In genomic region chr4:148491448-148491847, GRCm38 (mm10) we compare ENCODE assay signal across 13 mouse cellular contexts. TPM values are rescaled to one million over a fixed set of nuclear protein-coding genes. Genes with fewer than 3 reads are reported as not detected.
DNase-seq lines count a peak whose midpoint lies in the region; ATAC-seq and TF ChIP-seq lines count a peak whose summit lies in the region.
"Had no signal": no experiment of that assay in that cellular context is flagged by ENCODE, and none has a peak within 500 bp of the region (broad histone marks: within the 10 kb centered on the region; RNA-seq: fewer than 3 reads in every experiment).

No protein-coding gene starts in this region.

- H3K9me3 ChIP-seq in heart, embryonic 12.5 days (replicated peaks): no peaks in the 10 kb centered on the region
- H3K9me3 ChIP-seq: heart, embryonic 15.5 days; hindbrain, embryonic 15.5 days had no signal

- no peaks in the 10 kb centered on the region for H3K27me3 ChIP-seq in heart, adult 2 months (ENCODE audit: control insufficient read depth, insufficient read depth, low read length)
- H3K27me3 ChIP-seq in heart, embryonic 12.5 days (replicated peaks): no peaks in the 10 kb centered on the region
- H3K27me3 ChIP-seq: CH12.LX; heart, embryonic 15.5 days; hindbrain, embryonic 15.5 days had no signal

- H3K4me2 ChIP-seq in heart, embryonic 12.5 days: no peak overlapping the region
- H3K4me2 ChIP-seq: heart, embryonic 15.5 days; hindbrain, embryonic 15.5 days; midbrain, embryonic 11.5 days had no signal

- H3K36me3 ChIP-seq in heart, adult 2 months (ENCODE audit: control insufficient read depth, insufficient read depth, low read length): no peaks in the 10 kb centered on the region
- H3K36me3 ChIP-seq in heart, embryonic 12.5 days: peaks cover 76% of the 10 kb centered on the region

- intact Hi-C loops in heart, adult 2 months (cut with DNase I): loop anchor here (5.0 kb wide), 1 partner anchor 111 kb away; the partner anchor contains the start of gene Masp2

- 69% methylated on average over 7 of the region's 7 CpGs for WGBS in heart, adult 2 months
- WGBS in heart, embryonic 12.5 days: 82% methylated on average over 7 of the region's 7 CpGs
- 52% methylated on average over 7 of the region's 7 CpGs for WGBS in olfactory bulb, adult 2 months

- no peak for ATAC-seq in heart, embryonic 12.5 days (ENCODE audit: insufficient number of reproducible peaks, low FRiP score)

- no peak overlapping the region for H3K9ac ChIP-seq in heart, adult 2 months (ENCODE audit: low read depth, low read length)
- no peak overlapping the region for H3K9ac ChIP-seq in heart, embryonic 12.5 days
- H3K9ac ChIP-seq: heart, embryonic 15.5 days; hindbrain, embryonic 15.5 days had no signal

- peaks cover 2% of the 10 kb centered on the region; the same call in 1 of the 2 replicates for H3K4me1 ChIP-seq in heart, adult 2 months (ENCODE audit: control insufficient read depth, insufficient read depth, low read length)
- H3K4me1 ChIP-seq in heart, embryonic 12.5 days (replicated peaks): peaks cover 20% of the 10 kb centered on the region
- H3K4me1 ChIP-seq in olfactory bulb, adult 2 months (ENCODE audit: control insufficient read depth, insufficient read depth, low read length): peaks cover 28% of the 10 kb centered on the region

- H3K79me2 ChIP-seq in heart, adult 2 months (replicated peaks; ENCODE audit: control insufficient read depth, insufficient read depth, low read length): no peaks in the 10 kb centered on the region

- TF ChIP-seq CTCF in heart, adult 2 months (IDR thresholded peaks at IDR 0.05): peak; percentile 30; the same call in 1 of the 2 replicates
- TF ChIP-seq CTCF in olfactory bulb, adult 2 months (IDR thresholded peaks at IDR 0.05; ENCODE audit: insufficient read depth, low read depth, low read length): 0 out of 2 replicates have a peak, but pooled peaks have one; percentile 16

- no peak overlapping the region for H3K27ac ChIP-seq in heart, adult 2 months
- H3K27ac ChIP-seq in heart, embryonic 12.5 days (ENCODE audit: poor library complexity, severe bottlenecking): no peak overlapping the region
- H3K27ac ChIP-seq in olfactory bulb, adult 2 months (ENCODE audit: insufficient read depth, low read depth, low read length): no peak overlapping the region
- H3K27ac ChIP-seq: heart, embryonic 15.5 days; hindbrain, embryonic 15.5 days had no signal

- DNase-seq in heart, adult 2 months: no peak
- peak; percentile 49 to 52 for DNase-seq in right cerebral cortex, postnatal 10 days (ENCODE audit: low spot score in 2 of 2)
- DNase-seq in right cerebral cortex, adult 18-20 months: no peak
- DNase-seq in cerebellum, adult 9-11 months: peak; percentile 70
- no peak for DNase-seq in spleen, postnatal 10 days (ENCODE audit: low spot score in 2 of 2)
- DNase-seq: adrenal gland, postnatal 25 days had no signal

- no peak for TF ChIP-seq POLR2A in heart, adult 2 months (IDR thresholded peaks at IDR 0.05; ENCODE audit: insufficient read depth, low read depth, low read length)
- no peak for TF ChIP-seq POLR2A in olfactory bulb, adult 2 months (IDR thresholded peaks at IDR 0.05; ENCODE audit: insufficient read depth, low read depth, low read length)

- no peak overlapping the region for H3K4me3 ChIP-seq in heart, adult 2 months
- H3K4me3 ChIP-seq in heart, embryonic 12.5 days: no peak overlapping the region
- no peak overlapping the region for H3K4me3 ChIP-seq in olfactory bulb, adult 2 months (ENCODE audit: insufficient read depth, low read depth, low read length)
- H3K4me3 ChIP-seq: heart, embryonic 15.5 days; hindbrain, embryonic 15.5 days had no signal

- TF ChIP-seq EP300 in heart, adult 2 months (IDR thresholded peaks at IDR 0.05; ENCODE audit: insufficient read depth, low read depth, low read length): no peak

RNA-seq across cellular contexts. Expression of gene Angptl7, which starts 8.8 kb away (rescaled TPM):
- total RNA-seq in heart, adult 2 months (2021): 1 to 10 TPM; 2.5 TPM
- 3.7 and 4.4 TPM in 2 replicates for polyA plus RNA-seq in heart, adult 2 months (2012; rRNA removed)
- 5.0 and 5.8 TPM in 2 replicates for polyA plus RNA-seq in heart, embryonic 12.5 days (2016; fragmentation: Nextera tagmentation; extraction: Ambion mirVana)
- polyA plus RNA-seq in olfactory bulb, adult 2 months (2012; ENCODE audit: insufficient read depth, insufficient read length, low replicate concordance, missing spikeins): not detected in 2 replicates
- total RNA-seq: CH12.LX; common myeloid progenitor, adult 5-6 weeks had no signal

RNA-seq across cellular contexts. Expression of gene Mtor, which starts 43.0 kb away (rescaled TPM):
- total RNA-seq in heart, adult 2 months (2021): 10 to 100 TPM; 40.9 to 49.7 TPM
- polyA plus RNA-seq in heart, adult 2 months (2012; rRNA removed): 18.6 and 25.7 TPM in 2 replicates
- polyA plus RNA-seq in heart, embryonic 12.5 days (2016; fragmentation: Nextera tagmentation; extraction: Ambion mirVana): 21.8 and 23.1 TPM in 2 replicates
- 53.3 TPM in 1 of 2 replicates, not detected in the other for polyA plus RNA-seq in olfactory bulb, adult 2 months (2012; ENCODE audit: insufficient read depth, insufficient read length, low replicate concordance, missing spikeins)

RNA-seq across cellular contexts. Expression of gene Ubiad1, which starts 46.9 kb away (rescaled TPM):
- 10 to 100 TPM; 17.8 to 20.9 TPM for total RNA-seq in heart, adult 2 months (2021)
- polyA plus RNA-seq in heart, adult 2 months (2012; rRNA removed): 25.1 and 25.5 TPM in 2 replicates
- 21.6 and 22.3 TPM in 2 replicates for polyA plus RNA-seq in heart, embryonic 12.5 days (2016; fragmentation: Nextera tagmentation; extraction: Ambion mirVana)
- not detected in 2 replicates for polyA plus RNA-seq in olfactory bulb, adult 2 months (2012; ENCODE audit: insufficient read depth, insufficient read length, low replicate concordance, missing spikeins)

Comparison
In these comparisons a context has a peak if more than half of its experiments do, and no peak if none do; other contexts are left out.
1. DNase-seq: peak in right cerebral cortex, postnatal 10 days (2 of 2) and cerebellum, adult 9-11 months (single experiment); none in heart, adult 2 months (0 of 2), right cerebral cortex, adult 18-20 months (single experiment) and spleen, postnatal 10 days (0 of 2).